Mouse (Mus musculus): ENCODE results near the gene Plagl1. TPM values are rescaled to one million over a fixed set of nuclear protein-coding genes. Genes with fewer than 3 reads are reported as not detected.

The Plagl1 gene
- polyA plus RNA-seq, 1 experiment from 2014 or later = 52.2 TPM

- ATAC-seq (replicated peaks; ENCODE audit: low FRiP score, low read depth) (no peak), DNase-seq (ENCODE audit: low spot score) (no peak)
- Histone ChIP-seq H3K9me3 (replicated peaks; ENCODE audit: low read length) (no peaks in the 10 kb centered on the region), H3K4me2 (ENCODE audit: low read length) (no peak overlapping the region), H3K27ac (no peak overlapping the region), H3K4me3 (replicated peaks; ENCODE audit: low read depth, low read length) (no peak overlapping the region), H3K36me3 (ENCODE audit: insufficient read depth, low read length) (no peaks in the 10 kb centered on the region), H3K9ac (ENCODE audit: low read depth, low read length) (no peak overlapping the region), H3K27me3 (ENCODE audit: insufficient read depth, low read length) (no peaks in the 10 kb centered on the region), H3K4me1 (replicated peaks; ENCODE audit: insufficient read depth, low read length) (no peaks in the 10 kb centered on the region)
- TF ChIP-seq CTCF (IDR thresholded peaks at IDR 0.05; ENCODE audit: low read depth) = no peak
- 73% methylated on average over 4 of the region's 4 CpGs for WGBS
Measured at GRCm38 (mm10) chr10:13162031-13162430, 101.7 kb downstream of the Plagl1 start.

- H3K36me3 ChIP-seq (ENCODE audit: insufficient read depth, low read length) = no peaks in the 10 kb centered on the region
- TF ChIP-seq CTCF (IDR thresholded peaks at IDR 0.05; ENCODE audit: low read depth) = no peak
- 82% methylated on average over 5 of the region's 5 CpGs for WGBS
- H3K9me3 ChIP-seq (replicated peaks; ENCODE audit: low read length) = no peaks in the 10 kb centered on the region
- H3K4me2 ChIP-seq (ENCODE audit: low read length) = no peak overlapping the region
- H3K27me3 ChIP-seq (ENCODE audit: insufficient read depth, low read length) = no peaks in the 10 kb centered on the region
- H3K4me3 ChIP-seq (replicated peaks; ENCODE audit: low read depth, low read length) = no peak overlapping the region
- no peak overlapping the region for H3K9ac ChIP-seq (ENCODE audit: low read depth, low read length)
- no peak overlapping the region for H3K27ac ChIP-seq
- H3K4me1 ChIP-seq (replicated peaks; ENCODE audit: insufficient read depth, low read length) = 0 out of 2 replicates have a peak, but pooled peaks cover 10% of the 10 kb centered on the region
- DNase-seq (ENCODE audit: low spot score) (no peak), ATAC-seq (replicated peaks; ENCODE audit: low FRiP score, low read depth) (no peak)
Measured at GRCm38 (mm10) chr10:13168461-13168860, 108.2 kb downstream of the Plagl1 start.

- peak; percentile 24 for DNase-seq (ENCODE audit: low spot score)
- no peak for TF ChIP-seq CTCF (IDR thresholded peaks at IDR 0.05; ENCODE audit: low read depth)
- 21% methylated on average over 12 of the region's 12 CpGs for WGBS
Measured at GRCm38 (mm10) chr10:13170739-13171448, 110.6 kb downstream of the Plagl1 start.

GRCm38 (mm10) chr10:13171461-13171860 lies 111.2 kb downstream of the Plagl1 start:
- H3K4me1 ChIP-seq (replicated peaks; ENCODE audit: insufficient read depth, low read length) = 0 out of 2 replicates have a peak, but pooled peaks cover 10% of the 10 kb centered on the region
- no peaks in the 10 kb centered on the region for H3K27me3 ChIP-seq (ENCODE audit: insufficient read depth, low read length)
- no peak overlapping the region for H3K4me3 ChIP-seq (replicated peaks; ENCODE audit: low read depth, low read length)
- 44% methylated on average over 2 of the region's 2 CpGs for WGBS
- H3K4me2 ChIP-seq (ENCODE audit: low read length) = no peak overlapping the region
- no peaks in the 10 kb centered on the region for H3K9me3 ChIP-seq (replicated peaks; ENCODE audit: low read length)
- H3K9ac ChIP-seq (ENCODE audit: low read depth, low read length) = no peak overlapping the region
- ATAC-seq (replicated peaks; ENCODE audit: low FRiP score, low read depth) (no peak), DNase-seq (ENCODE audit: low spot score) (no peak)
- no peaks in the 10 kb centered on the region for H3K36me3 ChIP-seq (ENCODE audit: insufficient read depth, low read length)
- no peak for TF ChIP-seq CTCF (IDR thresholded peaks at IDR 0.05; ENCODE audit: low read depth)
- no peak overlapping the region for H3K27ac ChIP-seq

More at GRCm38 (mm10) chr10:13170739-13171448, 110.6 kb downstream of the Plagl1 start:
- Histone ChIP-seq H3K27ac (no peak overlapping the region), H3K9me3 (replicated peaks; ENCODE audit: low read length) (no peaks in the 10 kb centered on the region), H3K4me1 (replicated peaks; ENCODE audit: insufficient read depth, low read length) (0 out of 2 replicates have a peak, but pooled peaks cover 10% of the 10 kb centered on the region), H3K4me2 (ENCODE audit: low read length) (no peak overlapping the region), H3K4me3 (replicated peaks; ENCODE audit: low read depth, low read length) (no peak overlapping the region), H3K36me3 (ENCODE audit: insufficient read depth, low read length) (no peaks in the 10 kb centered on the region), H3K9ac (ENCODE audit: low read depth, low read length) (no peak overlapping the region), H3K27me3 (ENCODE audit: insufficient read depth, low read length) (no peaks in the 10 kb centered on the region)
- ATAC-seq (replicated peaks; ENCODE audit: low FRiP score, low read depth) = no peak

- DNase-seq (ENCODE audit: low spot score) (peak; percentile 59), ATAC-seq (replicated peaks; ENCODE audit: low FRiP score, low read depth) (no peak)
- TF ChIP-seq CTCF (IDR thresholded peaks at IDR 0.05; ENCODE audit: low read depth) = no peak
- Histone ChIP-seq H3K27me3 (ENCODE audit: insufficient read depth, low read length) (no peaks in the 10 kb centered on the region), H3K4me1 (replicated peaks; ENCODE audit: insufficient read depth, low read length) (0 out of 2 replicates have a peak, but pooled peaks cover 10% of the 10 kb centered on the region), H3K4me2 (ENCODE audit: low read length) (no peak overlapping the region), H3K27ac (no peak overlapping the region), H3K9ac (ENCODE audit: low read depth, low read length) (no peak overlapping the region), H3K4me3 (replicated peaks; ENCODE audit: low read depth, low read length) (no peak overlapping the region), H3K36me3 (ENCODE audit: insufficient read depth, low read length) (0 out of 2 replicates have a peak, but pooled peaks cover under 1% of the 10 kb centered on the region), H3K9me3 (replicated peaks; ENCODE audit: low read length) (no peaks in the 10 kb centered on the region)
- 24% methylated on average over 10 of the region's 10 CpGs for WGBS
Measured at GRCm38 (mm10) chr10:13172798-13173221, 112.5 kb downstream of the Plagl1 start.

- Histone ChIP-seq H3K27me3 (ENCODE audit: insufficient read depth, low read length) (no peaks in the 10 kb centered on the region), H3K4me2 (ENCODE audit: low read length) (no peak overlapping the region), H3K9me3 (replicated peaks; ENCODE audit: low read length) (no peaks in the 10 kb centered on the region), H3K4me3 (replicated peaks; ENCODE audit: low read depth, low read length) (no peak overlapping the region), H3K27ac (no peak overlapping the region), H3K36me3 (ENCODE audit: insufficient read depth, low read length) (peaks cover 21% of the 10 kb centered on the region; the same call in 1 of the 2 replicates), H3K9ac (ENCODE audit: low read depth, low read length) (no peak overlapping the region), H3K4me1 (replicated peaks; ENCODE audit: insufficient read depth, low read length) (0 out of 2 replicates have a peak, but pooled peaks cover 10% of the 10 kb centered on the region)
- no peak for DNase-seq (ENCODE audit: low spot score)
- TF ChIP-seq CTCF (IDR thresholded peaks at IDR 0.05; ENCODE audit: low read depth) = no peak
- WGBS = 91% methylated on average over 7 of the region's 7 CpGs
- no peak for ATAC-seq (replicated peaks; ENCODE audit: low FRiP score, low read depth)
Measured at GRCm38 (mm10) chr10:13175866-13176265, 115.6 kb downstream of the Plagl1 start.

Measured in kidney, postnatal 0 days (tissue).